Mouse (Mus musculus): ENCODE results near the gene Actl10.

DNA sequence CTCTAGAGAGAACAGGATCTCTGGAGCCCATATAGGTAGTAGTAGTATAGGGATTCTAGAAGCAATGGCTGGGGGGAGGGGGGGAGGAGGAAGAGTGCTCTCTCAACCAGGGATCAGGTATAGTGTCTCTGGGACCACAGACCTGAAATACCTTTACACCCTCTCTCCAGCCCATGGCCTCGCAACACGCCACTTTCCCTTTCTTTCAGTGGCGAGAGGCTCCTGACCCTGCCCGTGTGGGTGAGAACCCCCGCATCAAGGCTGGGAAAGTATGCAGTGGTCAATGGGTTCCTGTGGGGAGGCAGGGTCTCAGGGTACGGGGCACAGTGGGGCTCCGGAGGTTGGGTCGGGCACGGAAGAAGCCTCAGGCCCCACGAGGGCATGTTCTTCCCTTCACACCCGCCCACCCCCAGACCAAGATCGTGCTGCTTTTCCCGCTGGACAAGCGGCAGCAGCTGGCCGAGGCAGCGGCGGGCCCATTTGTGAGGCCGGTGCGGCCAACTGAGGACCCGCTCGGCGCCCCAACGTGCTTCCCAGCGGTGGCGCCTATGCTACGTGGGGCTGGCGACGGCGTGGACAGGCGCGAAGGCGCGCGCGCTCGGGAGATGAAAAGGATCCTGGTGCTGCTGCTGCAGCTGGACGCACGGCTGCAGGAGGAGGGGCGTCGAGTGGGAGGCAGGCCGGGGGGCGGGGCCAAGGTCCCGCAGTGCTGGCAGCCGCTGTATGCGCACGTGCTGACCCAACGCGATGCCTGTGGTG is 2.3 kb upstream of the Actl10 start:
- no peak for TF ChIP-seq CTCF (IDR thresholded peaks at IDR 0.05)
- no peak for TF ChIP-seq EP300 (IDR thresholded peaks at IDR 0.05)
